Mouse (Mus musculus) c-Kit-positive CD71-positive TER-119-positive erythroid progenitor cells, embryonic 14.5 days (primary cell): ENCODE measurements around the gene Olfr1015.

Source experiments
- DNase-seq: peaks from one replicate; pipeline ENCODE4 v3.0.0-alpha.2; 2013; ENCODE audit warnings: low spot score

The Olfr1015 gene

DNA sequence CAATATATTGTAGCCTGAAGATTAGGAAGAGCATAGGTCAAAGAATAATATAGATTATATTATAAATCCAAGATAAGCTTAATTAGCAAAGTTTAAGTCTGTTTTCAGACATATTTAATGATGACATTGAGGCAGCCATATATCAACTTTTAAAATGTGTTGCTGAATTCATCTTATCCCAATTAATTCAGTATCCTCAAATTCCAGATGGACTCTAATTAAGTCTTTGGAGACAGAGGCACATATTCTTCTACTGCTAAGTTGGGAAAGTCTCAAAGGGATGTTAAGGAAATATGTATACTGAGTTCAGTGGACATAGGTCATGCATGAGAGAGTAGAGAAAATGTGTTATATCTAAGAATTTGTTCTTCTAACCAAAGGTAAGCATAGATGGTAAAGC, at the start of gene Olfr1015:
TSS of gene Olfr1015 (plus strand) at position 301 of the 400 bp plus-strand sequence.
- no peak for DNase-seq

DNA sequence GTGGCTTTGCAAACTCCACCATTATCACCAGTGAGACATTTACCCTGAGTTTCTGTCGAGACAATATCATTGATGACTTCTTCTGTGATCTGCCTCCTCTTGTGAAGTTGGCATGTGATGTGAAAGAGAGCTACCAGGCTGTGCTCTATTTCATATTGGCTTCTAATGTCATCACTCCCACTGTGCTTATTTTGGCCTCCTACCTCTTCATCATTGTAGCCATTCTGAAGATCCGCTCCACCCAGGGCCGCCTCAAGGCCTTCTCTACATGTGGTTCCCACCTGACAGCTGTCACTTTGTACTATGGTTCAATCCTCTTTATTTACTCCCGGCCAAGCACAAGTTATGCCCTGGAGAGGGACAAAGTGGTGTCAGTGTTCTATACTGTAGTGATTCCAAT, 28.0 kb upstream of the Olfr1015 start:
- DNase-seq = no peak

DNA sequence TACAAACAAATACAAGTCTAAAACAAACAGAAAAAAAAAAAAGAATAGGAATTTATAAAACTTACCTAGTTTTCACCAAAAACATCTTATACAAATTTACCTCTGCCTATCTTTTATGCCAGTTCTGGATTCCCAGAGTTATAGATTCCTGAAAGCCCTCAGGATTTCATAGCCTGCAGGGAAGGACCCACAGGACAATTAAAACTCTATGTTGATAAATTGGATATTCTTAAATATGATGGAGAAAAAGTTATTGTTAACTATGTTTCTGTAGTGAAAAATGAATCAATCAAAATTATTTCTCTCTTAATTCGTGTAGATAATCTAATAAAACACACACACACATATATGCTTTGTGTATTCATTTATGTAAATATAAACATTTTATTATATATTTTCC, 19.2 kb upstream of the Olfr1015 start, which contains the start of gene Olfr1012:
TSS of gene Olfr1012 (minus strand) at position 101 of the 400 bp plus-strand sequence.
- DNase-seq = no peak

DNA sequence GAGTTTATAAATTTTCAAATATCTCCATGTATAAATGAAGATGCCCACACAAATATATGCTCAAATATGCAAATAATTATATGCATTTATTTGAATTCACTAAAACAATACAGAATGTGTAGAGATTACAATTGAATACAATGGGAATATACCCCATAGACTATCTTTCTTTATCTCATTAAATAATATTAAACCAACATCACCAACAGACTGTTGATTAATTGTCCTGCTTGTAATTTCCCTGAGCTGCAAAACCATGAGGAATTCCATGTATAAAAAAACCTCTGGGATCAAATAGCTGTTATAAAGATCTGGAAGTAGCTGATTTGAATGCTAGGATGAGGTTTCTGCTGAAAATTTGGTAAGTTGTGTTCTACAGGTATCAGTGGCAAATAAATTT, 15.0 kb upstream of the Olfr1015 start, which contains the start of gene Olfr1013:
TSS of gene Olfr1013 (plus strand) at position 301 of the 400 bp plus-strand sequence.
- DNase-seq = no peak

DNA sequence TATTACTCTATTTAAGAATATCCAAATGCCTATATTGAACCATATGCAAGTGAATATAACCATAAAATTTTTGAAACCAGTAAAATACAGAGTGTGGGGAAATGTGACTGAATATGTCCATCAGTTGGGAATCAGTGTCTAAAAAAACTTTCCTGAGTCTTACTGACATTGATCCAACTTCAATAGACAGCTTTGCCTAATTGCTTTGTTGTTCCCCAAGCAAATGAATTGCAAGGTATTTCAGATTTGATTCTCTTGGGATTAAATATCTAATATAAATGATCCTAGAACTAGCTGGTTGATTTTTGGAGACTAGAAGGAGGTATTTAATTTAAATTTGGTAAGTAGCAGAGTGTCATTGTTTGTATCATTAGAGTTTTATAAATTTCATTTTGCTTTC, 9.4 kb upstream of the Olfr1015 start, which contains the start of gene Olfr1014:
TSS of gene Olfr1014 (plus strand) at position 301 of the 400 bp plus-strand sequence.
- no peak for DNase-seq

DNA sequence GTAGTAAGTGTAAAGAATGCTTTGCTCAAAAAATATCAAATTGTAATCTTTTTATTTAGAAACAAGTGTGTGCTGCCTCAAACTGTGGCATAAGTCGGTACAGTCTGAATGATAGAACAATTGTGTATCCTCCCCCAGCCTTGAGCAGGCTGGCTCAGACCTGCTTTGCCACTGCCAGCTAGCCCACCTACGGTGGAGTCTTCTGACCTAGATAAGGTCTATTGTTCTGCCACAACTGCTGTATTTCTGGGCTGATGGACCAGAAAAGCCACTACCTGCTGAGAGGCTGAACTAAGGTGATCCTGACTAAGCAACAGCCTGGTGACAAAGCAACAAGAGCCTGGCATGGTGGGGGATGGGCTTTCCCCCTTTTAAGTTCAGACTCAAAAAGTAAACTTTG, 10.5 kb downstream of the Olfr1015 start:
- DNase-seq = no peak

DNA sequence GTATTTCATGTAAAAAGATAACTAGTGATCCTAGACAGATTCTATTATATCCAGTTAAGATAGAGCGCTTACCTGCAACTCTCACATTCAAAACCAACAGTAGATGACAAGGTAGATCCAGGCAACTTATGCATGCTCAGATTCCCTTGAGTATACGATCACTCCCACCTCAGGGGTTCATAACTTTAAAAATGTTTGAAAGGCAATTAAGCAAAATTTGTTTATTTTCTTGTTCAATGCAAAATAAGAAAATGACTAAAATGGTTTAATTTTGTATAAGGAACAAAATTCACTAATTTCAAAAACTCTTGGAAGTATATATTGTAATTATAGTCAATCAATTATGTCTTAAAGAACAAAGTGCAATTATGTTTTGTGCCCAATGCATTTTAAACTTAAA, 20.6 kb downstream of the Olfr1015 start, which contains the start of gene Olfr1016:
TSS of gene Olfr1016 (minus strand) at position 101 of the 400 bp plus-strand sequence.
- no peak for DNase-seq

DNA sequence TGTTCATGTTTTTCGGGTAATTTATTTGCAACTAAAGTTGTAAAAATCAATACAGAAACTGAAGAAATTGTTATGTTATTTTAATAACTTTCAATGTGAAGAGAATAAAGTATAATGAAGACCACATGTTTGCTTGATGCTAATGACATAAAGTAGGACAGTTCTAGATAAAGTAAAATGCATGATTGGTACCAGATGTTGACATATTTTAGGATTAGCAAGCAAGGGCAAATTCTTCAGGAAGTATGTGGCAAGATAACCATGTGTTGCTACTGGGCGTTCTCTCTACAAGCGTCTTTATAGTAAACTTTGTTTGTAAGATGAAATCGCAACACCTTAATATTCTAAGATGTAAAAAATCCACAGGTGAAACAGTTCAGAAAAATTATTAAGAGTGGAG, 22.7 kb downstream of the Olfr1015 start:
- DNase-seq = no peak

DNA sequence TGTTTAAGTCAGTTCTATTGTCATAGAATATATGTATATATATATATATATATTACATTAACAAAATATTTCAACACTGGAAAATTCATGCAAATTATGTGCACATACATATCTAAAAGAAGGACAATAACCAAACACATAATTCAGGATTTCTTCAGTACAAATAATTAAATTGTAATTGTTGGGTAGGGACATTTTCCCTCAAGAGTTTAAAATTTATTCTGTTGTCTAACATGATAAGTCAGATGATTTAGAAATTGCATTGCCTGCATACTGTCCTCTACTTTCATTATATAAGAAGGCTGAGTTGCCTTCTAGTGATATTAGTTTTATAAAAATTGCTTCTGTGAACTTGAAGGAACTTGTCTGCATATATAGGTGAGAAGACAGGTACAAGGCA, 36.4 kb downstream of the Olfr1015 start, which contains the start of gene Olfr1018:
TSS of gene Olfr1018 (plus strand) at position 301 of the 400 bp plus-strand sequence.
- DNase-seq = no peak
